Comparison of ENCODE assay signal across 21 mouse cellular contexts in genomic region chr5:101863946-101864345, GRCm38 (mm10).
A peak's percentile ranks its signal among the peaks of the same experiment; 100 is the strongest.
DNase-seq lines count a peak whose midpoint lies in the region; ATAC-seq lines count a peak whose summit lies in the region.
"Had no signal": no experiment of that assay in that cellular context is flagged by ENCODE, and none has a peak within 500 bp of the region (broad histone marks: within the 10 kb centered on the region; RNA-seq: fewer than 3 reads in every experiment).

No protein-coding gene starts in this region.

- peak; percentile 32 to 48 for ATAC-seq in hematopoietic stem cell, adult 5-6 weeks (replicated peaks in 1 of 2; ENCODE audit: insufficient read depth in 1 of 2, low FRiP score in 2 of 2, low TSS enrichment in 1 of 2, low read depth in 1 of 2, poor library complexity in 2 of 2, severe bottlenecking in 2 of 2)
- ATAC-seq: CD4-positive, CD25-positive, alpha-beta regulatory T cell, adult 4 months; forebrain, embryonic 15.5 days; intestine, embryonic 16.5 days had no signal

- DNase-seq in heart, adult 11 months, result peak; percentile 73
- no peak for DNase-seq in heart, adult 8-10 months (ENCODE audit: low spot score)
- peak; percentile 49 for DNase-seq in brain, adult 2 months (ENCODE audit: low read depth, low spot score)
- peak; percentile 25 for DNase-seq in splenic B cell, adult 2 months (ENCODE audit: low read depth, low spot score)
- DNase-seq in layer of hippocampus, adult 11-12 months (ENCODE audit: low spot score), result no peak
- no peak for DNase-seq in layer of hippocampus, adult 9-10 months (ENCODE audit: low spot score)
- DNase-seq in lung, postnatal 14 days, result no peak
- DNase-seq: adrenal gland, postnatal 10 days; cerebellum, adult 11 months; cerebellum, adult 8-10 months; cerebellum, postnatal 14 days; gastrocnemius, postnatal 25 days; heart, adult 2 months had no signal

- no peaks in the 10 kb centered on the region for H3K27me3 ChIP-seq in splenic B cell, adult 2 months (ENCODE audit: control insufficient read depth, insufficient read depth, low read length, poor library complexity, severe bottlenecking)
- H3K27me3 ChIP-seq: embryonic facial prominence, embryonic 12.5 days; forebrain, embryonic 15.5 days; heart, embryonic 12.5 days; hindbrain, embryonic 15.5 days had no signal

- H3K36me3 ChIP-seq in splenic B cell, adult 2 months (ENCODE audit: control insufficient read depth, insufficient read depth, low read length, poor library complexity, severe bottlenecking), result no peaks in the 10 kb centered on the region
- H3K36me3 ChIP-seq: G1E had no signal

Comparison
In these comparisons a context has a peak if more than half of its experiments do, and no peak if none do; other contexts are left out.
1. DNase-seq: peak in heart, adult 11 months (single experiment), brain, adult 2 months (single experiment) and splenic B cell, adult 2 months (single experiment); none in heart, adult 8-10 months (single experiment), layer of hippocampus, adult 11-12 months (single experiment), layer of hippocampus, adult 9-10 months (single experiment) and lung, postnatal 14 days (single experiment).